Mouse (Mus musculus): ENCODE results near the gene Mlf1.
A peak's percentile ranks its signal among the peaks of the same experiment; 100 is the strongest.

Mlf1 gene

DNA sequence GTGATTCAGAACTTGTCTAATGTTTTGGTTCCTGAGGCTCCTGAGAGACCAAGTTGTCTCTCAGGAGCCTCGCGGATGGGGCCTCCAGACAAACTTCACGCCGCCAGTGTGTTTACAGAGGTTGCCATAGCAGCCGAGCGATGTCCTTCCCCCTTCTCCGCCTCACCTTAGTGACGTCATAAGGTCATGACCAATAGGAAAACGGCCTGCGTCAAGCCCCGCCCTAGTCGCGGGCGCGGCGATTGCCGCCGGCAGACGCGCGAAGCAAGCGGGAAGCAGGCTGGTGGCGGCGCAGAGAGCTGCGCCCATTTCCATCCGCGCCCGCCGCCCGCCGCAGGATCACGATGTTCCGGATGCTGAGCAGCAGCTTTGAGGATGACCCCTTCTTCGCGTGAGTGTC lies at the start of gene Mlf1:
Gene Mlf1, plus strand, starts transcription at position 226 of the 400 bp plus-strand sequence.
- DNase-seq (ENCODE audit: extremely low spot score, low read depth, low spot score), result peak; percentile 90

GRCm38 (mm10) chr3:67339558-67339957 lies 34.3 kb upstream of the Mlf1 start:
- no peak for DNase-seq (ENCODE audit: extremely low spot score, low read depth, low spot score)

DNA sequence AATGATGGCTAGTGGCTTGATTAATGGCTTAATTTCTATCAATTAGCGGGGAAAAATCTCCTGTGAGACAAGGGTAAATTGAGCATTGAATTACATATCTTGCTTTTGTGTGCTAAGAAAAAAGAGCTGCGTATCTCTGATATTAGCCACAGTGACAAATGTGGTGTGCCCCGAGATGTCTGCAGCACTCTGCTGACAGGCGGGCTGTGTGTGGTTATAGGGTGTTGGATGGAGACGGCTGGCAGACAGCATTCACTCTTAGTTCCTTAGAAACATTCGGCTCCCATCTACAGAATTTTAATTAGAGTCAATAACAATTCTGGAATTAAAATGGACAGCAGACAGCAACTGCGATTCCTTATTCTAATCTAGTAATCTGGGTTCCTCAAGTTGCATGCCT lies 33.0 kb upstream of the Mlf1 start:
- DNase-seq (ENCODE audit: extremely low spot score, low read depth, low spot score), result no peak

DNA sequence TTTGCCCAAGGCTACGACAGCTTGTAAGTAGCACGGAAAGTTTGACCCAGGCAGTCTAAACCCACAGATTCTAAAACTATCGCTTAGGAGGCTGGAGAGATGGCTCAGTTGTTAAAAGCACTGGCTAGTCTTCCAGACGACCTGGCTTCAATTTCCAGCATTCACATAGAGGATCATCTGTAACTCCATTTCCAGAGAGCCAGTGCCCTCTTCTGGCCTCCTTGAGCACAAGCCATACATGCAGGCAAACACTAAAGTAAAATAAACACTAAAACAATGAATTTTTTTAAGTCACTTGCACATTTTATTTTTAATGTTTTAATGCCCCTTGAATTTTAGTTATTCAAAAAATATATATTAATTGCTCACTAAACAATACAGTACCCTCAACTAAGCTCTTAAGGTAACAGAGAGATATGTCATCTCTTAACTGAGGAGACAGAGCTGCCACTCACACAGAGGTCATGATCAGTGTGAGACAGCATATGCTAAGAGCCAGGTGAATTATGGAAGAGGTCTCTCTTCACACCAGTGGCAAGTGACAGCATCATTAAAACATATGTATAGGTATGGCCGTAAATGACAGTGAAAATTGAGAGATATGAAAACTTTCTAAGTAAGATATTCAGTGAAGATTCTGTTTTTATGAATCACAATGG lies 30.8 kb upstream of the Mlf1 start:
- no peak for DNase-seq (ENCODE audit: extremely low spot score, low read depth, low spot score)

DNA sequence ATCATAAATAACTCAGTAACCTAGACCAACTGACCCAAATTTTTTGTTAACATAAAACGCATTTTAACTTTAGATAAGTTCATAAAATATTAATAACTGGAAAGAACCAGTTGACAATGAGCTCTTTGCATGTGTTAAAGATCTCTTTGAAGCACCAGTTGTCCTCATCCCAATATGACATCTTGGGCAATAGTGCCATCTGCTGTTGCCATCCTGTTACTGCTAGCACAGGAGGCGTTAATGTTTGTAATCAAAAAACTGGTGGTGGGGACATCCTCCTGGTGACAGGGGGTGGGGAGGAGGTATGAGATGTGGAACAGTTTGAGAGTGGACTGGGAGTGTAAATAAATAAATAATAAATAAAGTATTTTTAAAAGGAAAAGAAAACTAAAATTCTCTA lies 29.3 kb upstream of the Mlf1 start:
- DNase-seq (ENCODE audit: extremely low spot score, low read depth, low spot score), result no peak

- no peak for DNase-seq (ENCODE audit: extremely low spot score, low read depth, low spot score)
Observed at GRCm38 (mm10) chr3:67346674-67347073, 27.2 kb upstream of the Mlf1 start.

- no peak for DNase-seq (ENCODE audit: extremely low spot score, low read depth, low spot score)
Observed at GRCm38 (mm10) chr3:67351406-67352127, 22.3 kb upstream of the Mlf1 start.

DNA sequence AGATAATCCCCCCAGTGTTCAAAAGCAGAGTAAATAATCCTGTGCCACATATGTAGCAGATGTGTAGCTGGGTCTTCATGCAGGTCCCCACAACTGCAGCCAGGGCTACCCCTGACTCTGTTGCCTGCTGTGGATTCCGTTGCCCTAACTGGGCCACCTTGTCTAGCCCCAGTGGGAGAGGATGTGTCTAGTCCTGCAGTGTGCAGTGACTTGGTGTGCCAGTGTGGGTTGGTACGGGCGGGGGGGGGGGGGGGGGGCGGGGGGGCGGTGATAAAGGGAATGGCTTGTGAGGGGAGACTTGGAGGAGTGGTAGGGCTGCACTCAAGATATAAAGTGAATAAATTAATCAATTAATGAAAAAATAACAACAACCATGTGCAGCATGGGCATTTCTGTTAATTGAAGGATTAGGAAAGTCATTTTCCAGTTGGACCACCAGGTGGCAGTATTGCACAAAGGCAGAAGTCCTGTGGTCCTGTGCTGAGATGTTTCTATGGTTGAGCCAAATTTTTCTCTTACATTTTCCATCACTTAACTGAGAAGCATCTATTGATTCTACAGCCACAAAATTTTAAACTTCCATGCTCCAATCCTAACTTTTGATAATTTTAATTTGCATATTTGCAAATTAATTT lies 21.7 kb upstream of the Mlf1 start:
- no peak for DNase-seq (ENCODE audit: extremely low spot score, low read depth, low spot score)

DNA sequence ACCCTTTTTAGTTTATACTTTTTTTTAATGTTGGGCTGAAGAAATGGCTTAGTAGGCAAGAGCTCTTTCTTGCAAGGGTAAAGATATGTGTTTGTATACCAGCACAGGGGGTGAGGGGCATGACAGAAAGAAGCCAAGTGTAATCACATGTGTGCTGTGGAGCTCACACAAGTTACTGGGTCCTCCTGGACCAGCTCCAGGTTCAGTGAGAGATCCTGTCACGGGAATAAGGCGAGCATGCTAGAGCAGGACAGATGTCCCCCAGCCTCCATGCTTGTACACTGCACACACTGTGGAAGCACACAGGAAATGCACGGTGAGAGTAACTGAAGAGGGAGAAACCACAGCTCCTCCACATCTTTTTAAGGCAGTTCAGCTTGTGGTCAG lies 21.1 kb upstream of the Mlf1 start:
- DNase-seq (ENCODE audit: extremely low spot score, low read depth, low spot score), result no peak

- DNase-seq (ENCODE audit: extremely low spot score, low read depth, low spot score), result no peak
Observed at GRCm38 (mm10) chr3:67358376-67358775, 15.5 kb upstream of the Mlf1 start.

GRCm38 (mm10) chr3:67366087-67366892 lies 7.6 kb upstream of the Mlf1 start:
- no peak for DNase-seq (ENCODE audit: extremely low spot score, low read depth, low spot score)

DNA sequence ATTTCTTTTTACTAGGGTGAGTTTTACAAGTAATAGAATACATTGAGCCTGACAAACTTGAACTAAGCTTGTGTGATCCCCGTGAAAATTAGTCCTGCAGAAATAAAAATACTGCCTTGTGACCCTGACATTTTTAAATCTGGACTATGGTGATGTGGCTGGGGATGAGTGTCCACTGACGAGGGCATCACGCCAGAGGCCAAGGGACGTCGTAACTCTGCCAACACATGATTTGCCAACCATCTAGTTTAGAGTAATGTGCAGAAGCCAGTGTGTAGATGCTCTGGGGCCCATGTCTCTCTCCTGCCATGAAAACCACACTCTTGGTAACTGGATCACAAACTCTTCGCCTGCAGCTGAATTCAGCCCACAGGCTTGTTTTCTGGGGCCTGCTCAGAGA lies 6.4 kb upstream of the Mlf1 start:
- DNase-seq (ENCODE audit: extremely low spot score, low read depth, low spot score), result no peak

GRCm38 (mm10) chr3:67369407-67370079 lies 4.4 kb upstream of the Mlf1 start:
- no peak for DNase-seq (ENCODE audit: extremely low spot score, low read depth, low spot score)

DNA sequence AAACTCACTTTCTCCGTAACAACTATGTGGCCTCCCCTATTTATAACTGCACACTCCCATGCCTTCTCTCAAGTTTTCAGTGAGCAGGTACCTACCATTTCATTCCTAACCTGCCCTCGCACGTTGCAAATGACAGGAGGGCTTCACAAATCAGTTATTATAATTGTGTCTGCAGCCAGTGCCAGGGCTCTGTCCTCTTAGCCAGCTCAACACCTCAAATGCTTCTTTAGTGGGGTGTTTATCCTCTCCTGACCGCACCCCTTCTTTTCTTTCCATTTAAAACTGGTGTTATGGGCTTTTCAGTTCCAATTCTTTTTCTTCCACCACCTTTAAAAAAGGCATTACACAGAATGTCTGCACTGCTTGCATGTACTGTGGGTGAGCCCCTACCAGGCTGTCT lies 1.7 kb upstream of the Mlf1 start:
- no peak for DNase-seq (ENCODE audit: extremely low spot score, low read depth, low spot score)

GRCm38 (mm10) chr3:67372781-67373180 lies 1.1 kb upstream of the Mlf1 start:
- DNase-seq (ENCODE audit: extremely low spot score, low read depth, low spot score), result no peak

- DNase-seq (ENCODE audit: extremely low spot score, low read depth, low spot score), result no peak
Observed at GRCm38 (mm10) chr3:67374360-67374778, 472 bp downstream of the Mlf1 start.

- DNase-seq (ENCODE audit: extremely low spot score, low read depth, low spot score), result no peak
Observed at GRCm38 (mm10) chr3:67375063-67375462, 1.2 kb downstream of the Mlf1 start, which contains the start of gene Gm17402. Gene Gm17402, minus strand, starts transcription at chr3:67375163.

DNA sequence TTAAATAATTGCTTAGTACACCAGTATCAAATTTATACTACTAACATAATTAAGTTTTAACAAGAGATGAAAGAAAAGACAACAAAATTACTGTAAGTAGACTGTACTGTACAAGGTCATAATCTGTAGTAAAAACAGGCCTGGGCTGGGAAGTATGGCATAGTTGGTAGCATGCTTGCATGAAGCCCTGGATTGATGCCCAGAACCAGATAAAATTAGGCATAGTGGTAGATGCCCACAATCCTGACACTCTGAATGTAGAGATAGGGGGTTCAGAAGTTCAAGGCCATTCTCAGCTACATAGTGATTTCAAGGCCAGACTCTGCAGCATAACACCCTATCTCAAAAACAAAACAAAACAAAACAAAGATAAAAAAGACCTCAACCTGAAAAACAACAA lies 4.3 kb downstream of the Mlf1 start:
- no peak for DNase-seq (ENCODE audit: extremely low spot score, low read depth, low spot score)

DNA sequence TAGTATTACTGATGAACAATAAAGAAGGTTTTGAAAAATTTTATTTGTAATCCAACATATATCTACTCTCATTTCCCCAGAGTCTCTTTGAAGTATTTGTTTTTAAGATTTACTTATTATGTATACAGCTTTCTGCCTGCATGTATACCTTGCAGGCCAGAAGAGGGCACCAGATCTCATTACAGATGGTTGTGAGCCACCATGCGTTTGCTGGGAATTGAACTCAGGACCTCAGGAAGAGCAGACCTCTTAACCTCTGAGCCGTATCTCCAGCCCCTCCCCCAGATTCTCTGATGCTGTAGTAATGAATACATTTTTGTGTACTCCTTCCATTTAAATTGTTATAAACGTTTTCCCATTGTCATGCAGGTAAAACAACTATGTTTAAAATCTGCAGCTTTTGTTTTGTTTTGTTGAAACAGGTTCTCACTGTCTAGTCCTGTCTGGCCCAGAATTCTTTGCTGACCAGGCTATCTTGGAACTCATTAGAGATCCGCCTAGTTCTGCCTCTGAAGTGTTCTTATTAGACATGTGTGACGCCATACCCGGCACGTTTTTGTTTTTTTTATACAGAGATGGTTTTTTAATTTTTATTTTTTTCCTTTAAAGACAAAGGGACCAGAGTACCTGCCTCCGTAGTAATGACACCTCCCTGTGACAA lies 55.6 kb downstream of the Mlf1 start:
- peak; percentile 16 for DNase-seq (ENCODE audit: extremely low spot score, low read depth, low spot score)

- peak; percentile 44 for DNase-seq (ENCODE audit: extremely low spot score, low read depth, low spot score)
Observed at GRCm38 (mm10) chr3:67429999-67430380, 56.1 kb downstream of the Mlf1 start, which contains the start of gene Gfm1. Gene Gfm1, plus strand, starts transcription at chr3:67430096.

Data from hindlimb bud, embryonic 11.5 days (tissue).